Mouse (Mus musculus): ENCODE results near the gene Tmem221. TPM values are rescaled to one million over a fixed set of nuclear protein-coding genes. Genes with fewer than 3 reads are reported as not detected.

The Tmem221 gene
- polyA plus RNA-seq (2016; fragmentation: Nextera tagmentation; extraction: Ambion mirVana), result 0.52 and 0.54 TPM in 2 replicates

GRCm38 (mm10) chr8:71558071-71558957 lies at the start of gene Tmem221:
Gene Tmem221 (minus strand): TSS chr8:71558871.
- H3K4me3 ChIP-seq, result peak within 1 kb of the TSS; percentile 58
- peaks cover 31% of the 10 kb centered on the region for H3K4me1 ChIP-seq
- peaks cover 87% of the 10 kb centered on the region for H3K27me3 ChIP-seq (replicated peaks; ENCODE audit: low read depth, poor library complexity, severe bottlenecking)
- DNase-seq (ENCODE audit: low spot score), result no peak
- H3K36me3 ChIP-seq (replicated peaks), result no peaks in the 10 kb centered on the region
- no peaks in the 10 kb centered on the region for H3K9me3 ChIP-seq
- H3K27ac ChIP-seq (replicated peaks), result peak within 1 kb of the TSS; percentile 2; the same call in 1 of the 2 replicates
- WGBS, result 4% methylated on average over 70 of the region's 70 CpGs

- H3K36me3 ChIP-seq (replicated peaks), result peaks cover 2% of the 10 kb centered on the region; the same call in 1 of the 2 replicates
- H3K9me3 ChIP-seq, result no peaks in the 10 kb centered on the region
- peaks cover 24% of the 10 kb centered on the region for H3K4me1 ChIP-seq
- WGBS, result 55% methylated on average over 7 of the region's 7 CpGs
- peaks cover 61% of the 10 kb centered on the region for H3K27me3 ChIP-seq (replicated peaks; ENCODE audit: low read depth, poor library complexity, severe bottlenecking)
- DNase-seq (ENCODE audit: low spot score), result no peak
- H3K4me3 ChIP-seq, result no peak overlapping the region
- no peak overlapping the region for H3K27ac ChIP-seq (replicated peaks)
These were observed 45.4 kb upstream of the Tmem221 start for GRCm38 (mm10) chr8:71604021-71604420.

DNA sequence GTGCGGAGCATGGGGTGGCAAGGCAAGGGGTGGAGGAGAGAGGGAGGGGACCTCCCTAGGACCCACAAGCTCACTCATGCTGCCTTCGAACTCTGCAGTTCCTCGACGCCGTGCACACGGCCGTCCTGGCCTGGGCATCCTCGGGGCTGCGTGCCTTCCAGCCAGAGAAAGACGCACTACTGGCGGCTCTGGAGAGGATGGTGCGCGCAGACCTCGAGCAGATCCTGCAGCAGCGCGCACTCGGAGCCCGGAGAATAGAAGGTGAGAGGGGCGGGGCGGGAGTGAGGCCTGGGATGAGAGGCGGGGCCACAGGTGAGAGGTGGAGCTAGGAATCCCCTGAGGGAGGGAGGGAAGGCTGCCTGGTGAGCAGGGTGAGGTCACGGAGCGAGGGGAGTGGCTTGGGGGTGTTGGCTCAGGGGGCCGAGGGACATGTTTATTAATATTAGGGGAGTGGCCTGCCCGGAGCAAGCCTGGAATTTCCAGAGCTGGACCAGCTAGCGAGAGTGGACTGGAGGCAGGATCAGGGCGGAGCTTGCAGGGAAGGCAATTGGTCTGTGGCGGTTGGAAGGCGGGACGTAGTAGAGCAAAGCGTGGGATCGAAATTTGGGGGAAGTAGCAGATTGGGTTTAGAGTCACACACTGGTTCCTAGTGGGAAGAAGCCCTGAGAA lies 44.1 kb upstream of the Tmem221 start:
- Histone ChIP-seq H3K9me3 (no peaks in the 10 kb centered on the region), H3K36me3 (replicated peaks) (peaks cover 5% of the 10 kb centered on the region; the same call in 1 of the 2 replicates), H3K27me3 (replicated peaks; ENCODE audit: low read depth, poor library complexity, severe bottlenecking) (peaks cover 63% of the 10 kb centered on the region), H3K27ac (replicated peaks) (peak overlapping the region; percentile 55), H3K4me3 (peak overlapping the region; percentile 58), H3K4me1 (peaks cover 24% of the 10 kb centered on the region)
- WGBS, result 1% methylated on average over 32 of the region's 32 CpGs
- peak; percentile 90 for DNase-seq (ENCODE audit: low spot score)

- Histone ChIP-seq H3K4me1 (peaks cover 24% of the 10 kb centered on the region), H3K27ac (replicated peaks) (peak overlapping the region; percentile 55), H3K27me3 (replicated peaks; ENCODE audit: low read depth, poor library complexity, severe bottlenecking) (peaks cover 63% of the 10 kb centered on the region), H3K9me3 (no peaks in the 10 kb centered on the region), H3K36me3 (replicated peaks) (peaks cover 5% of the 10 kb centered on the region; the same call in 1 of the 2 replicates), H3K4me3 (peak overlapping the region; percentile 58)
- peak; percentile 60 for DNase-seq (ENCODE audit: low spot score)
- 3% methylated on average over 65 of the region's 65 CpGs for whole genome bisulfite sequencing
These were observed 43.4 kb upstream of the Tmem221 start for GRCm38 (mm10) chr8:71601939-71602665.

- peaks cover 49% of the 10 kb centered on the region for H3K27me3 ChIP-seq (replicated peaks; ENCODE audit: low read depth, poor library complexity, severe bottlenecking)
- DNase-seq (ENCODE audit: low spot score), result no peak
- 91% methylated on average over 5 of the region's 5 CpGs for WGBS
These were observed 40.2 kb upstream of the Tmem221 start for GRCm38 (mm10) chr8:71598841-71599240.

DNA sequence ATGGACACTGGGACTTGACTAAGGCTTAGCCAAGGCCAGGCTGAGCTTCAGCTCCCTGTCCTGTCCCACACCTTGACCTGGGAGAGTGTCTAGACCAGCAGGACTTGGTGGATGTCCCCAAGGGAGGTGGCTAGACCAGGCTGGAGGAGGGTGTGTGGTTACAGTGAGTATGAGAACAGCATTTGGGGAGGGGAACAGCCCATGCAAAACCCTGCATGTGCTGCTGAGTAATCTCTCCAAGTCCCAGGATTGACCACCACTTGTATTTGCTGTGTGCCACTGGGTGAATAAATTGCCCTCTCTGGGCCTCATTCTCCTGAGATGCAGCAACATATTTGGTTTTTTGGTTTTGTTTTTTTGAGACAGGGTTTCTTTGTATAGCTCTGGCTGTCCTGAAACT lies 39.7 kb upstream of the Tmem221 start:
- H3K27me3 ChIP-seq (replicated peaks; ENCODE audit: low read depth, poor library complexity, severe bottlenecking), result peaks cover 44% of the 10 kb centered on the region
- H3K4me3 ChIP-seq, result no peak overlapping the region
- no peak overlapping the region for H3K27ac ChIP-seq (replicated peaks)
- H3K9me3 ChIP-seq, result no peaks in the 10 kb centered on the region
- H3K36me3 ChIP-seq (replicated peaks), result peaks cover 25% of the 10 kb centered on the region
- peaks cover 39% of the 10 kb centered on the region for H3K4me1 ChIP-seq
- no peak for DNase-seq (ENCODE audit: low spot score)

More at GRCm38 (mm10) chr8:71598841-71599240, 40.2 kb upstream of the Tmem221 start:
- Histone ChIP-seq H3K27ac (replicated peaks) (no peak overlapping the region), H3K9me3 (no peaks in the 10 kb centered on the region), H3K36me3 (replicated peaks) (peaks cover 20% of the 10 kb centered on the region), H3K4me1 (peaks cover 39% of the 10 kb centered on the region), H3K4me3 (no peak overlapping the region)

DNA sequence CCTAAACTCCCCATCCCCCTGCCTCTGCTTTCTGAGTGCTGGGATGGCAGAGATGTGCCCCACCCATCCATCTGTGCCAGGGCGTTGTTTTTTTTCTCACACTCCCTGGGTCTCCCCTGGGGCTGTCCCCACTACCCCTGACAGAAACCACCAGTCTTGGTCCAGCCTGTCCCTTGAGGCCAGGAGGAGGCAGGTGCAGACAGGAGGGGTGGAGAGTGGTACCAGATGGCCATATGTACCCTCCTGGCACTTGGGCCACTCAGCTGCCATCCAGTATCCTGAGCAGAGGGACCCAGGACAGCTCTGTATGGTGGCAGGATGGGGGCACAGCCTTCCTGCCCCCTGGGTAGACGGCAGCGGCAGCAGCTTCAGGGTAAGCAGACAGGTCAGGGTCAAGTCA lies 38.8 kb upstream of the Tmem221 start, which contains the start of gene Fam129c:
Gene Fam129c, plus strand, starts transcription at position 198 of the 400 bp plus-strand sequence.
- Histone ChIP-seq H3K27ac (replicated peaks) (no peak within 1 kb of the TSS), H3K36me3 (replicated peaks) (peaks cover 25% of the 10 kb centered on the region), H3K27me3 (replicated peaks; ENCODE audit: low read depth, poor library complexity, severe bottlenecking) (peaks cover 35% of the 10 kb centered on the region), H3K4me1 (peaks cover 39% of the 10 kb centered on the region), H3K9me3 (no peaks in the 10 kb centered on the region), H3K4me3 (no peak within 1 kb of the TSS)
- DNase-seq (ENCODE audit: low spot score), result no peak
- 85% methylated on average over 3 of the region's 3 CpGs for WGBS

- Histone ChIP-seq H3K27ac (replicated peaks) (no peak overlapping the region), H3K27me3 (replicated peaks; ENCODE audit: low read depth, poor library complexity, severe bottlenecking) (peaks cover 29% of the 10 kb centered on the region), H3K9me3 (no peaks in the 10 kb centered on the region), H3K4me3 (no peak overlapping the region), H3K4me1 (peaks cover 33% of the 10 kb centered on the region), H3K36me3 (replicated peaks) (peaks cover 25% of the 10 kb centered on the region)
- WGBS, result 87% methylated on average over 4 of the region's 4 CpGs
- no peak for DNase-seq (ENCODE audit: low spot score)
These were observed 38.1 kb upstream of the Tmem221 start for GRCm38 (mm10) chr8:71596798-71597197.

GRCm38 (mm10) chr8:71596384-71596783 lies 37.7 kb upstream of the Tmem221 start:
- DNase-seq (ENCODE audit: low spot score), result no peak
- Histone ChIP-seq H3K4me1 (peaks cover 33% of the 10 kb centered on the region), H3K27me3 (replicated peaks; ENCODE audit: low read depth, poor library complexity, severe bottlenecking) (peaks cover 25% of the 10 kb centered on the region), H3K4me3 (0 out of 2 replicates have a peak overlapping the region, but pooled peaks have one; percentile 31), H3K27ac (replicated peaks) (no peak overlapping the region), H3K36me3 (replicated peaks) (peaks cover 25% of the 10 kb centered on the region), H3K9me3 (no peaks in the 10 kb centered on the region)
- 58% methylated on average over 6 of the region's 6 CpGs for WGBS

GRCm38 (mm10) chr8:71595862-71596261 lies 37.2 kb upstream of the Tmem221 start:
- 8% methylated on average over 27 of the region's 27 CpGs for WGBS

GRCm38 (mm10) chr8:71594324-71594722 lies 35.7 kb upstream of the Tmem221 start:
- WGBS, result 92% methylated on average over 4 of the region's 4 CpGs
- Histone ChIP-seq H3K4me1 (peaks cover 42% of the 10 kb centered on the region), H3K4me3 (0 out of 2 replicates have a peak overlapping the region, but pooled peaks have one; percentile 1), H3K36me3 (replicated peaks) (peaks cover 25% of the 10 kb centered on the region), H3K27ac (replicated peaks) (no peak overlapping the region), H3K9me3 (no peaks in the 10 kb centered on the region), H3K27me3 (replicated peaks; ENCODE audit: low read depth, poor library complexity, severe bottlenecking) (peaks cover 20% of the 10 kb centered on the region)
- DNase-seq (ENCODE audit: low spot score), result no peak

More at GRCm38 (mm10) chr8:71595862-71596261, 37.2 kb upstream of the Tmem221 start:
- H3K27me3 ChIP-seq (replicated peaks; ENCODE audit: low read depth, poor library complexity, severe bottlenecking), result peaks cover 22% of the 10 kb centered on the region
- H3K4me3 ChIP-seq, result peak overlapping the region; percentile 31
- peak overlapping the region; percentile 55 for H3K27ac ChIP-seq (replicated peaks)
- no peaks in the 10 kb centered on the region for H3K9me3 ChIP-seq
- peaks cover 39% of the 10 kb centered on the region for H3K4me1 ChIP-seq
- H3K36me3 ChIP-seq (replicated peaks), result peaks cover 25% of the 10 kb centered on the region
- DNase-seq (ENCODE audit: low spot score), result peak; percentile 92
